Mouse (Mus musculus) midbrain, embryonic 14.5 days (tissue): ENCODE results near the gene Dusp23. TPM values are rescaled to one million over a fixed set of nuclear protein-coding genes. Genes with fewer than 3 reads are reported as not detected.
A peak's percentile ranks its signal among the peaks of the same experiment; 100 is the strongest.

ENCODE experiments used
- ATAC-seq: fragments of 200-750 bp; cut with Nextera tagmentation; 2 replicates; pipeline ENCODE4 v1.8.0; 2017; ENCODE audit warnings: moderate number of reproducible peaks, moderate library complexity; ENCODE audit not compliant: low FRiP score, low TSS enrichment
- DNase-seq: peaks from one replicate; pipeline ENCODE4 v3.0.0-alpha.2; 2015
- H3K27ac ChIP-seq: fragments of 300-500 bp; sonication (generic); replicated peaks from 2 replicates; pipeline ENCODE4 v1.5.1; 2014; ENCODE audit warnings: mild to moderate bottlenecking, low read depth, low read length, moderate library complexity
- H3K27me3 ChIP-seq: fragments of 300-500 bp; sonication (generic); 2 replicates; pipeline ENCODE4 v1.6.1; 2014; ENCODE audit warnings: low read length, control low read depth, mixed read lengths; ENCODE audit not compliant: control insufficient read depth, insufficient read depth
- H3K36me3 ChIP-seq: fragments of 300-500 bp; sonication (generic); 2 replicates; pipeline ENCODE4 v1.6.1; 2014; ENCODE audit warnings: low read length, control low read depth; ENCODE audit not compliant: control insufficient read depth, insufficient read depth
- H3K4me1 ChIP-seq: fragments of 300-500 bp; sonication (generic); 2 replicates; pipeline ENCODE4 v1.6.1; 2014; ENCODE audit warnings: mild to moderate bottlenecking, antibody characterized with exemption, low read length, control low read depth; ENCODE audit not compliant: control insufficient read depth, insufficient read depth
- H3K4me2 ChIP-seq: fragments of 300-500 bp; sonication (generic); 2 replicates; pipeline ENCODE4 v1.6.1; 2014; ENCODE audit warnings: mild to moderate bottlenecking, low read length, moderate library complexity
- H3K4me3 ChIP-seq: fragments of 300-500 bp; sonication (generic); replicated peaks from 2 replicates; pipeline ENCODE4 v1.5.1; 2014; ENCODE audit warnings: low read depth, low read length
- H3K9ac ChIP-seq: fragments of 300-500 bp; sonication (generic); replicated peaks from 2 replicates; pipeline ENCODE4 v1.6.1; 2014; ENCODE audit warnings: mild to moderate bottlenecking, low read length, moderate library complexity
- H3K9me3 ChIP-seq: fragments of 300-500 bp; sonication (generic); 2 replicates; pipeline ENCODE4 v1.6.1; 2016; ENCODE audit warnings: low read length, control low read depth, mixed read lengths; ENCODE audit not compliant: control insufficient read depth
- WGBS: fragments of 180-500 bp; shearing (Covaris S2); extraction: QIAGEN DNeasy Blood & Tissue Kit; methylation state at CpG from one replicate; pipeline ENCODE4 v1.1.7; 2014; 5-methylcytosine and 5-hydroxymethylcytosine counted together
- polyA plus RNA-seq: library from polyadenylated mRNA; unstranded; fragments of >200 nt; fragmentation: Nextera tagmentation; extraction: Ambion mirVana; gene quantifications from 2 replicates; pipeline ENCODE4 v1.2.1, GENCODE M21; 2014

The Dusp23 gene
- polyA plus RNA-seq, 1 experiment from 2014 or later, result 8.7 TPM

- H3K9me3 ChIP-seq, result no peaks in the 10 kb centered on the region
- 43% methylated on average over 14 of the region's 14 CpGs for WGBS
Observed at GRCm38 (mm10) chr1:172617365-172618076, 15.2 kb downstream of the Dusp23 start.

GRCm38 (mm10) chr1:172616537-172617300 lies 16.0 kb downstream of the Dusp23 start:
- H3K27me3 ChIP-seq, result no peaks in the 10 kb centered on the region
- WGBS, result 18% methylated on average over 22 of the region's 22 CpGs
- H3K4me2 ChIP-seq, result peak overlapping the region; percentile 71
- H3K4me1 ChIP-seq, result peaks cover 16% of the 10 kb centered on the region
- no peaks in the 10 kb centered on the region for H3K36me3 ChIP-seq
- peak overlapping the region; percentile 45; the same call in 1 of the 2 replicates for H3K9ac ChIP-seq
- no peak overlapping the region for H3K27ac ChIP-seq
- DNase-seq, result peak; percentile 68
- peak overlapping the region; percentile 36 for H3K4me3 ChIP-seq
- no peaks in the 10 kb centered on the region for H3K9me3 ChIP-seq
- ATAC-seq, result peak; percentile 74

More at GRCm38 (mm10) chr1:172617365-172618076, 15.2 kb downstream of the Dusp23 start:
- Histone ChIP-seq H3K4me3 (no peak overlapping the region; the same call in 1 of the 2 replicates), H3K4me2 (peak overlapping the region; percentile 71), H3K4me1 (peaks cover 16% of the 10 kb centered on the region), H3K27me3 (no peaks in the 10 kb centered on the region), H3K9ac (no peak overlapping the region), H3K27ac (no peak overlapping the region), H3K36me3 (no peaks in the 10 kb centered on the region)
- ATAC-seq (peak; percentile 15; the same call in 1 of the 2 replicates), DNase-seq (no peak)

- no peak for ATAC-seq
- H3K4me2 ChIP-seq, result no peak overlapping the region
- WGBS, result 87% methylated on average over 4 of the region's 4 CpGs
- no peaks in the 10 kb centered on the region for H3K36me3 ChIP-seq
- no peaks in the 10 kb centered on the region for H3K9me3 ChIP-seq
- H3K4me3 ChIP-seq, result no peak overlapping the region
- H3K27ac ChIP-seq, result no peak overlapping the region
- no peaks in the 10 kb centered on the region for H3K27me3 ChIP-seq
- H3K4me1 ChIP-seq, result peaks cover 16% of the 10 kb centered on the region
- no peak for DNase-seq
- H3K9ac ChIP-seq, result no peak overlapping the region
Observed at GRCm38 (mm10) chr1:172615412-172615811, 17.4 kb downstream of the Dusp23 start.

DNA sequence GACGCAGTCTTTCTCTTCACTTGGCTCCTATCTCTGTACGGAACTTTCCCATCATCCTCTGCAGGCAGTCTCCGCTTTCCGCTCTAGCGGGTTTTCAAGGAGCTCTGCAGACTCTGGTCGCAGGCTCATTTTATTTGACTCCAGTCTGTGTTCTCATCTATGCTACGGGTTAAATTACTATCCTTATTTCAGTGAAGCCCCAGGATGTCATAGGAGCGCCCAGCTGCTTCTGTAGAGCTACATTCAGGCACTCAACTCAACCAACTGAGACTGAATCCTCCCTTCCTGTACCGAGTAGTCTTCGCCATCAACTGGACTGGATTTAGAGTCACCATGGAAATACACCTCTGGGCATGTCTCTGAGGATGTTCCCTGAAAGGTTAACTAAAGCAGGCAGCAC lies 18.1 kb downstream of the Dusp23 start:
- H3K9ac ChIP-seq, result no peak overlapping the region
- no peak for DNase-seq

DNA sequence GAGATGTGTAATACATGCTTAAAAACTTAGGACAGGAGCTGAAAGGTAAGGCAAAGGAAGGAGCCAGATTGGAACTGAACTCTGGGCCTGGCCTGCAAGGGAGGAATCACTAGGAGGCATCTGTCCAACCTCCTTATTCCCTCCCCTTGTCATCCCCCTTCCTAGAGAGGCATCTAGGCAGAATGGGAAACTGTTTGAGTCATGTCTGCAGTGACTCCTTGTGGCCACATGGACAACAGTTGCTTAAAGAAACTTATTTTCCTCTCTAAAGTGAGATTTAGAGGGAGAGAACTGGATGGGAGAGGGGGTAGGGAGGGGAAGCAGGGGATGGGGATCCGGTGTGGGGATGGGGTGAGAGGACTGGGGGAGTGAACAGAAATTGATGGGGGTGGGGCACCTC lies 20.0 kb downstream of the Dusp23 start:
- WGBS, result 56% methylated on average over 1 of the region's 1 CpGs
- Histone ChIP-seq H3K9ac (no peak overlapping the region), H3K4me1 (peaks cover 16% of the 10 kb centered on the region), H3K4me3 (no peak overlapping the region), H3K27me3 (no peaks in the 10 kb centered on the region), H3K9me3 (no peaks in the 10 kb centered on the region), H3K36me3 (no peaks in the 10 kb centered on the region), H3K27ac (no peak overlapping the region), H3K4me2 (no peak overlapping the region)
- no peak for ATAC-seq
- DNase-seq, result no peak

More for the DNA sequence above, 18.1 kb downstream of the Dusp23 start:
- Histone ChIP-seq H3K36me3 (no peaks in the 10 kb centered on the region), H3K27me3 (no peaks in the 10 kb centered on the region), H3K4me2 (no peak overlapping the region), H3K4me3 (no peak overlapping the region), H3K27ac (no peak overlapping the region), H3K9me3 (no peaks in the 10 kb centered on the region), H3K4me1 (peaks cover 16% of the 10 kb centered on the region)
- ATAC-seq, result no peak
- WGBS, result 85% methylated on average over 10 of the region's 10 CpGs

GRCm38 (mm10) chr1:172611304-172611703 lies 21.5 kb downstream of the Dusp23 start:
- ATAC-seq (no peak), DNase-seq (no peak)
- 87% methylated on average over 10 of the region's 10 CpGs for WGBS
- H3K36me3 ChIP-seq, result no peaks in the 10 kb centered on the region
- no peak overlapping the region for H3K4me3 ChIP-seq
- no peak overlapping the region for H3K9ac ChIP-seq
- no peaks in the 10 kb centered on the region for H3K9me3 ChIP-seq
- H3K4me2 ChIP-seq, result no peak overlapping the region
- no peak overlapping the region for H3K27ac ChIP-seq
- H3K27me3 ChIP-seq, result no peaks in the 10 kb centered on the region
- 0 out of 2 replicates have a peak, but pooled peaks cover 3% of the 10 kb centered on the region for H3K4me1 ChIP-seq

- H3K4me3 ChIP-seq, result no peak within 1 kb of the TSS
- 82% methylated on average over 1 of the region's 1 CpGs for WGBS
Observed at GRCm38 (mm10) chr1:172602326-172602725, 30.4 kb downstream of the Dusp23 start, which contains the start of gene Fcrl6. Fcrl6 (minus strand) TSS chr1:172602551.

DNA sequence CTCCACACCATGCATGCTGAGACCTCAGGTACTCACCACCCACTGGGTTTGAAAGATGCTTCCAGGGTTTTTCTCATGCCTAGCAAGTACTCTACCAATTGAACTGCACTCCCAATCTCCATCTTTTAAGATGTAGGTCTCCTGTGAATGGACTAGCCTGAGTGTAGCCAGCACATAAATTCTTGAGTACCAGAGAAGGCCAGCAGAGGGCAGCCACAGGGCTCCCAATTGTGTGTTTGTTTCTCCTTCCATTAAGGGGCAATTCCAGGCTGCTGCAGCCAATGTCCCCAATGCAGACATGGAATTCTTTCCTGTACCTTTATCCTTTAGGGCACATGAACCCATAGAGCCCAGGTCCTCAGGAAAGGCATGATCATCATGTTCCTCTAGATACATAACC lies 38.3 kb downstream of the Dusp23 start:
- ATAC-seq, result no peak

More at GRCm38 (mm10) chr1:172602326-172602725, 30.4 kb downstream of the Dusp23 start, which contains the start of gene Fcrl6:
- H3K27me3 ChIP-seq, result no peaks in the 10 kb centered on the region
- H3K4me1 ChIP-seq, result no peaks in the 10 kb centered on the region
- no peak within 1 kb of the TSS for H3K9ac ChIP-seq
- H3K36me3 ChIP-seq, result no peaks in the 10 kb centered on the region
- no peak for ATAC-seq
- H3K27ac ChIP-seq, result no peak within 1 kb of the TSS
- H3K4me2 ChIP-seq, result no peak within 1 kb of the TSS
- no peak for DNase-seq
- no peaks in the 10 kb centered on the region for H3K9me3 ChIP-seq

More for the DNA sequence above, 38.3 kb downstream of the Dusp23 start:
- H3K4me2 ChIP-seq, result no peak overlapping the region
- no peak overlapping the region for H3K9ac ChIP-seq
- no peak overlapping the region for H3K4me3 ChIP-seq
- no peaks in the 10 kb centered on the region for H3K36me3 ChIP-seq
- peak; percentile 76 for DNase-seq
- H3K27ac ChIP-seq, result no peak overlapping the region
- no peaks in the 10 kb centered on the region for H3K27me3 ChIP-seq
- H3K4me1 ChIP-seq, result no peaks in the 10 kb centered on the region
- no peaks in the 10 kb centered on the region for H3K9me3 ChIP-seq
